Comparison of ENCODE assay signal across 8 mouse cellular contexts in the genomic region with DNA sequence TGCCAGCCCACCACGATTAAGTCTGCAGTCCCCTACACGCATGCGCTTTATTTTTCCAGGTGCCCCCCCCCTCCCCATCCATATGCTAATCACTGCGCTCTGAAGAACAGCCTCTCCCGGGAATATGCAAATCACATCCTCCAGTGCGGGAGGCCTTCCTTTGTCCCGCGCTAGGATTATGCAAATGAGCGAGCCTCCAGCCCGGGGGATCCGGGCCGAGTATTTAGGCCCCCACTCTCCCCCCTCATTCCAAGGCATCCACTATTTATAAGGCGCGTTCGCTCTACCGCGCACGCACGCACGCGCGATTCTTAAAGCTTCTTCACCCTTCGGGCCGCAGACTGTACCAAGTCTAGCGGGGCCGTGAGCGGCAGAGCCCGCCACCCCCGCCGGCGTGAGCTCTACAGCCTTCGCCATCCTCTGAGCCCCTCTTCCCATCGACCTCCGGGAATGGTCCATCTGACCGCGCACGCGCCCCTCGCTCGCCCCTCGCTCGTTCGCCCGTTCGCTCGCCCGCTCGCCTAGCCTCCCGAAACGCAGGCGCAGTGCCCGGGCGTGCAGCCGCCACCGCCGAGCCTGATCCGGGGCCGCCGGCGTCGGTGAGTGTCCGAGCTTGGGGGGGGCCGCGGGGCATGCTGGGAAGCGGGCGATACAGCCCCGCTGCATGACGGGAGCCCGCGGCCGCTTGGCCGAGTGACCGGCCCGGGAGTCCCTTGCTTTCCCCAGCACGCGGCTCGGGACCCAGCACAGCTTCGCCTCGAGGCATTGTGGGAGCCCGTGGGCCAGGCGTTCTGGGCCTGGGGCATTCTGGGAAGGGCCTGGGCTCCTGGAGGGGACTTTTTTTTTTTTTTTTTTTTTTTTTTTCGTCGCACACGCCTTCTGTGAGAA. TPM values are rescaled to one million over a fixed set of nuclear protein-coding genes. Genes with fewer than 3 reads are reported as not detected.
A peak's percentile ranks its signal among the peaks of the same experiment; 100 is the strongest.
DNase-seq lines count a peak whose midpoint lies in the region; ATAC-seq and TF ChIP-seq lines count a peak whose summit lies in the region.

A gene (plus strand): TSS at position 169 of the 888 bp plus-strand sequence.

- peak within 1 kb of the TSS; percentile 70 for H3K27ac ChIP-seq in bone marrow macrophage, adult 2 months (ENCODE audit: insufficient read depth, low read depth, low read length)
- H3K27ac ChIP-seq in embryonic facial prominence, embryonic 15.5 days (replicated peaks), result peak within 1 kb of the TSS; percentile 99
- peak within 1 kb of the TSS; percentile 99 for H3K27ac ChIP-seq in limb, embryonic 15.5 days
- peak within 1 kb of the TSS; percentile 99 for H3K27ac ChIP-seq in midbrain, postnatal 0 days (ENCODE audit: low read depth, low read length)

- ATAC-seq in embryonic facial prominence, embryonic 15.5 days (ENCODE audit: insufficient number of reproducible peaks, low FRiP score, low TSS enrichment, low read depth), result peak; percentile 84
- peak; percentile 74 for ATAC-seq in limb, embryonic 15.5 days (ENCODE audit: insufficient number of reproducible peaks, low FRiP score, low TSS enrichment, low read depth)
- ATAC-seq in midbrain, postnatal 0 days (ENCODE audit: low FRiP score), result peak; percentile 89

- H3K9ac ChIP-seq in embryonic facial prominence, embryonic 15.5 days, result peak within 1 kb of the TSS; percentile 91
- H3K9ac ChIP-seq in limb, embryonic 15.5 days, result peak within 1 kb of the TSS; percentile 94
- H3K9ac ChIP-seq in midbrain, postnatal 0 days (replicated peaks; ENCODE audit: low read length, poor library complexity, severe bottlenecking), result peak within 1 kb of the TSS; percentile 93

- H3K4me3 ChIP-seq in bone marrow macrophage, adult 2 months (ENCODE audit: insufficient read depth, low read length), result peak within 1 kb of the TSS; percentile 89
- H3K4me3 ChIP-seq in embryonic facial prominence, embryonic 15.5 days (replicated peaks), result peak within 1 kb of the TSS; percentile 73
- H3K4me3 ChIP-seq in limb, embryonic 15.5 days, result peak within 1 kb of the TSS; percentile 80
- H3K4me3 ChIP-seq in midbrain, postnatal 0 days (ENCODE audit: low read depth, low read length), result peak within 1 kb of the TSS; percentile 63

- peak; percentile 65 to 70 for DNase-seq in B cell, adult 2 months
- peak; percentile 70 for DNase-seq in heart, adult 8-10 months (ENCODE audit: low spot score)
- peak; percentile 77 to 82 for DNase-seq in kidney, adult 8-10 months
- peak; percentile 96 for DNase-seq in midbrain, postnatal 0 days (ENCODE audit: low spot score)
- DNase-seq in spleen, postnatal 14 days (ENCODE audit: low spot score in 2 of 2), result peak; percentile 54 to 66

- H3K36me3 ChIP-seq in embryonic facial prominence, embryonic 15.5 days, result peaks cover 9% of the 10 kb centered on the region; the same call in 1 of the 2 replicates
- peaks cover 6% of the 10 kb centered on the region; the same call in 1 of the 2 replicates for H3K36me3 ChIP-seq in limb, embryonic 15.5 days
- H3K36me3 ChIP-seq in midbrain, postnatal 0 days (ENCODE audit: insufficient read depth, low read length), result peaks cover 19% of the 10 kb centered on the region

- peak within 1 kb of the TSS; percentile 71 for H3K4me2 ChIP-seq in embryonic facial prominence, embryonic 15.5 days (replicated peaks)
- H3K4me2 ChIP-seq in limb, embryonic 15.5 days, result peak within 1 kb of the TSS; percentile 79
- H3K4me2 ChIP-seq in midbrain, postnatal 0 days (ENCODE audit: low read depth, low read length, poor library complexity, severe bottlenecking), result peak within 1 kb of the TSS; percentile 65

- H3K27me3 ChIP-seq in embryonic facial prominence, embryonic 15.5 days, result no peaks in the 10 kb centered on the region
- H3K27me3 ChIP-seq in limb, embryonic 15.5 days, result peaks cover 10% of the 10 kb centered on the region; the same call in 1 of the 2 replicates
- H3K27me3 ChIP-seq in midbrain, postnatal 0 days (ENCODE audit: insufficient read depth, low read length), result no peaks in the 10 kb centered on the region

- TF ChIP-seq POLR2A in bone marrow macrophage, adult 2 months (IDR thresholded peaks at IDR 0.05; ENCODE audit: borderline replicate concordance, low read depth, low read length), result no peak; the same call in 1 of the 2 replicates

- H3K4me1 ChIP-seq in bone marrow macrophage, adult 2 months (ENCODE audit: control insufficient read depth, insufficient read depth, low read length), result peaks cover 15% of the 10 kb centered on the region
- peaks cover 39% of the 10 kb centered on the region for H3K4me1 ChIP-seq in embryonic facial prominence, embryonic 15.5 days
- H3K4me1 ChIP-seq in limb, embryonic 15.5 days, result peaks cover 36% of the 10 kb centered on the region
- H3K4me1 ChIP-seq in midbrain, postnatal 0 days (ENCODE audit: insufficient read depth, low read length), result peaks cover 14% of the 10 kb centered on the region

- H3K9me3 ChIP-seq in embryonic facial prominence, embryonic 15.5 days (replicated peaks), result no peaks in the 10 kb centered on the region
- H3K9me3 ChIP-seq in limb, embryonic 15.5 days, result no peaks in the 10 kb centered on the region
- no peaks in the 10 kb centered on the region for H3K9me3 ChIP-seq in midbrain, postnatal 0 days (ENCODE audit: low read length)

- TF ChIP-seq CTCF in bone marrow macrophage, adult 2 months (IDR thresholded peaks at IDR 0.05; ENCODE audit: low read depth, low read length), result no peak
- no peak for TF ChIP-seq CTCF in midbrain, postnatal 0 days (IDR thresholded peaks at IDR 0.05)

- under 1% methylated on average over 84 of the region's 84 CpGs for WGBS in embryonic facial prominence, embryonic 15.5 days
- WGBS in limb, embryonic 15.5 days, result 0% methylated on average over 84 of the region's 84 CpGs
- WGBS in midbrain, postnatal 0 days, result under 1% methylated on average over 70 of the region's 84 CpGs

RNA-seq across cellular contexts. Expression of the gene that starts here (rescaled TPM):
- 0.69 TPM in 1 of 2 replicates, not detected in the other for polyA plus RNA-seq in bone marrow macrophage, adult 2 months (2012; ENCODE audit: insufficient read depth, insufficient read length, missing spikeins)
- polyA plus RNA-seq in embryonic facial prominence, embryonic 15.5 days (2015; fragmentation: Nextera tagmentation; extraction: Ambion mirVana), result 65.9 and 69.2 TPM in 2 replicates
- 10 to 100 TPM; 15.1 to 17.1 (median 15.6) TPM for total RNA-seq in heart, adult 8-10 months (2022)
- 40.8 and 44.3 TPM in 2 replicates for polyA plus RNA-seq in limb, embryonic 15.5 days (2015; fragmentation: Nextera tagmentation; extraction: Ambion mirVana)
- total RNA-seq in midbrain, postnatal 0 days (2014; rRNA removed), result 209 and 214 TPM in 2 replicates
- polyA plus RNA-seq in midbrain, postnatal 0 days (2015; fragmentation: Nextera tagmentation; extraction: Ambion mirVana), result 297 and 314 TPM in 2 replicates

Comparison
In these comparisons a context has a peak if more than half of its experiments do, and no peak if none do; other contexts are left out.
1. Peak in every context shown above with its lines: DNase-seq, ATAC-seq, H3K4me3 ChIP-seq and H3K27ac ChIP-seq.
2. RNA of the gene that starts here (total RNA-seq): 209 to 214 TPM in midbrain, postnatal 0 days; 15.1 to 17.1 TPM in heart, adult 8-10 months; every median in the first group is over 10 times any median in the second.
3. RNA of the gene that starts here (polyA plus RNA-seq): 297 to 314 TPM in midbrain, postnatal 0 days, 65.9 to 69.2 TPM in embryonic facial prominence, embryonic 15.5 days and 40.8 to 44.3 TPM in limb, embryonic 15.5 days; 0.69 TPM in bone marrow macrophage, adult 2 months; every median in the first group is over 10 times any median in the second.